In genomic region chr3:87173103-87173444, GRCm38 (mm10) we compare ENCODE assay signal across 9 mouse cellular contexts. TPM values are rescaled to one million over a fixed set of nuclear protein-coding genes. Genes with fewer than 3 reads are reported as not detected.
DNase-seq lines count a peak whose midpoint lies in the region; ATAC-seq and TF ChIP-seq lines count a peak whose summit lies in the region.
"Had no signal": no experiment of that assay in that cellular context is flagged by ENCODE, and none has a peak within 500 bp of the region (broad histone marks: within the 10 kb centered on the region; RNA-seq: fewer than 3 reads in every experiment).

No protein-coding gene starts in this region.

- peaks cover 24% of the 10 kb centered on the region for H3K4me1 ChIP-seq in lung, embryonic 14.5 days (ENCODE audit: insufficient read depth)
- peaks cover 52% of the 10 kb centered on the region for H3K4me1 ChIP-seq in embryonic facial prominence, embryonic 15.5 days
- H3K4me1 ChIP-seq in limb, embryonic 10.5 days = peaks cover 63% of the 10 kb centered on the region
- peaks cover 68% of the 10 kb centered on the region for H3K4me1 ChIP-seq in neural tube, embryonic 15.5 days

- peak overlapping the region; percentile 96 for H3K4me2 ChIP-seq in lung, embryonic 14.5 days
- peak overlapping the region; percentile 70 for H3K4me2 ChIP-seq in embryonic facial prominence, embryonic 15.5 days (replicated peaks)
- peak overlapping the region; percentile 73 for H3K4me2 ChIP-seq in neural tube, embryonic 15.5 days

- peaks cover 4% of the 10 kb centered on the region; the same call in 1 of the 2 replicates for H3K36me3 ChIP-seq in lung, embryonic 14.5 days (ENCODE audit: insufficient read depth)
- H3K36me3 ChIP-seq in embryonic facial prominence, embryonic 15.5 days = no peaks in the 10 kb centered on the region
- H3K36me3 ChIP-seq in limb, embryonic 10.5 days = peaks cover 13% of the 10 kb centered on the region
- H3K36me3 ChIP-seq in neural tube, embryonic 15.5 days = no peaks in the 10 kb centered on the region

- peak; percentile 38 for DNase-seq in lung, embryonic 14.5 days
- no peak for DNase-seq in lung, postnatal 4 days
- peak; percentile 63 for DNase-seq in limb, embryonic 10.5 days (ENCODE audit: low spot score)
- no peak for DNase-seq in right cerebral cortex, adult 2 months (ENCODE audit: low spot score in 2 of 2)
- no peak for DNase-seq in ovary, postnatal 14 days (ENCODE audit: low spot score)

- H3K27me3 ChIP-seq in lung, embryonic 14.5 days (ENCODE audit: insufficient read depth, low read length) = no peaks in the 10 kb centered on the region
- H3K27me3 ChIP-seq in embryonic facial prominence, embryonic 15.5 days = no peaks in the 10 kb centered on the region
- H3K27me3 ChIP-seq in limb, embryonic 10.5 days (ENCODE audit: low read depth, poor library complexity, severe bottlenecking) = no peaks in the 10 kb centered on the region
- H3K27me3 ChIP-seq in neural tube, embryonic 15.5 days (replicated peaks) = 0 out of 2 replicates have a peak, but pooled peaks cover 5% of the 10 kb centered on the region

- WGBS in lung, embryonic 14.5 days = 2% methylated on average over 2 of the region's 2 CpGs
- 2% methylated on average over 2 of the region's 2 CpGs for WGBS in embryonic facial prominence, embryonic 15.5 days
- 0% methylated on average over 2 of the region's 2 CpGs for WGBS in limb, embryonic 10.5 days
- WGBS in neural tube, embryonic 15.5 days = 2% methylated on average over 2 of the region's 2 CpGs

- no peak for TF ChIP-seq CTCF in lung, embryonic 14.5 days (IDR thresholded peaks at IDR 0.05; ENCODE audit: low read depth)

- ATAC-seq in lung, embryonic 14.5 days (ENCODE audit: insufficient read depth) = no peak
- ATAC-seq in embryonic facial prominence, embryonic 15.5 days (ENCODE audit: insufficient number of reproducible peaks, low FRiP score, low TSS enrichment, low read depth) = peak; percentile 17; the same call in 1 of the 2 replicates
- no peak for ATAC-seq in neural tube, embryonic 15.5 days (ENCODE audit: low FRiP score)
- ATAC-seq in cerebellum, adult (ENCODE audit: insufficient number of reproducible peaks, low FRiP score, low TSS enrichment) = no peak

- peak overlapping the region; percentile 51 for H3K4me3 ChIP-seq in lung, embryonic 14.5 days (ENCODE audit: low read depth, low read length)
- H3K4me3 ChIP-seq in embryonic facial prominence, embryonic 15.5 days (replicated peaks) = peak overlapping the region; percentile 70
- H3K4me3 ChIP-seq in limb, embryonic 10.5 days = peak overlapping the region; percentile 85
- peak overlapping the region; percentile 63 for H3K4me3 ChIP-seq in neural tube, embryonic 15.5 days (replicated peaks)
- H3K4me3 ChIP-seq: erythroblast, embryonic 14.5 days had no signal

- no peaks in the 10 kb centered on the region for H3K9me3 ChIP-seq in lung, embryonic 14.5 days (ENCODE audit: low read depth, low read length)
- no peaks in the 10 kb centered on the region for H3K9me3 ChIP-seq in embryonic facial prominence, embryonic 15.5 days (replicated peaks)
- no peaks in the 10 kb centered on the region for H3K9me3 ChIP-seq in limb, embryonic 10.5 days (replicated peaks)
- no peaks in the 10 kb centered on the region for H3K9me3 ChIP-seq in neural tube, embryonic 15.5 days (replicated peaks)

- H3K27ac ChIP-seq in lung, embryonic 14.5 days (ENCODE audit: low read depth) = peak overlapping the region; percentile 93
- H3K27ac ChIP-seq in embryonic facial prominence, embryonic 15.5 days (replicated peaks) = peak overlapping the region; percentile 96
- H3K27ac ChIP-seq in limb, embryonic 10.5 days = peak overlapping the region; percentile 96
- H3K27ac ChIP-seq in neural tube, embryonic 15.5 days (replicated peaks) = peak overlapping the region; percentile 85

- peak overlapping the region; percentile 63 for H3K9ac ChIP-seq in lung, embryonic 14.5 days
- peak overlapping the region; percentile 78 for H3K9ac ChIP-seq in embryonic facial prominence, embryonic 15.5 days
- peak overlapping the region; percentile 59 for H3K9ac ChIP-seq in neural tube, embryonic 15.5 days (replicated peaks)

RNA-seq across cellular contexts. Expression of gene Kirrel, which starts 1.5 kb away (rescaled TPM):
- polyA plus RNA-seq in lung, embryonic 14.5 days (2014; fragmentation: Nextera tagmentation; extraction: Ambion mirVana) = 12.7 and 12.8 TPM in 2 replicates
- 19.6 and 20.1 TPM in 2 replicates for polyA plus RNA-seq in embryonic facial prominence, embryonic 15.5 days (2015; fragmentation: Nextera tagmentation; extraction: Ambion mirVana)
- 17.4 and 19.0 TPM in 2 replicates for polyA plus RNA-seq in limb, embryonic 10.5 days (2016; fragmentation: Nextera tagmentation; extraction: Ambion mirVana)
- 5.9 and 8.0 TPM in 2 replicates for polyA plus RNA-seq in neural tube, embryonic 15.5 days (2015; fragmentation: Nextera tagmentation; extraction: Ambion mirVana)
- polyA plus RNA-seq: erythroblast, embryonic 14.5 days had no signal

Comparison
In these comparisons a context has a peak if more than half of its experiments do, and no peak if none do; other contexts are left out.
1. DNase-seq: peak in lung, embryonic 14.5 days (single experiment) and limb, embryonic 10.5 days (single experiment); none in lung, postnatal 4 days (0 of 2), right cerebral cortex, adult 2 months (0 of 2) and ovary, postnatal 14 days (single experiment).
2. Peak in every context shown above with its lines, with median percentiles within 50 percentile points of each other: H3K27ac ChIP-seq, H3K4me2 ChIP-seq, H3K4me3 ChIP-seq and H3K9ac ChIP-seq.